Mouse (Mus musculus): ENCODE measurements around the gene Iscu.
"Not testable (repeated sequence)": the region's sequence is repeated elsewhere in the genome, so short reads cannot be mapped to it uniquely, and the experiment has no call there.

The Iscu gene

GRCm38 (mm10) chr5:113788645-113789044, 16.1 kb downstream of the Iscu start:
- no peak for DNase-seq (ENCODE audit: low spot score)

DNA sequence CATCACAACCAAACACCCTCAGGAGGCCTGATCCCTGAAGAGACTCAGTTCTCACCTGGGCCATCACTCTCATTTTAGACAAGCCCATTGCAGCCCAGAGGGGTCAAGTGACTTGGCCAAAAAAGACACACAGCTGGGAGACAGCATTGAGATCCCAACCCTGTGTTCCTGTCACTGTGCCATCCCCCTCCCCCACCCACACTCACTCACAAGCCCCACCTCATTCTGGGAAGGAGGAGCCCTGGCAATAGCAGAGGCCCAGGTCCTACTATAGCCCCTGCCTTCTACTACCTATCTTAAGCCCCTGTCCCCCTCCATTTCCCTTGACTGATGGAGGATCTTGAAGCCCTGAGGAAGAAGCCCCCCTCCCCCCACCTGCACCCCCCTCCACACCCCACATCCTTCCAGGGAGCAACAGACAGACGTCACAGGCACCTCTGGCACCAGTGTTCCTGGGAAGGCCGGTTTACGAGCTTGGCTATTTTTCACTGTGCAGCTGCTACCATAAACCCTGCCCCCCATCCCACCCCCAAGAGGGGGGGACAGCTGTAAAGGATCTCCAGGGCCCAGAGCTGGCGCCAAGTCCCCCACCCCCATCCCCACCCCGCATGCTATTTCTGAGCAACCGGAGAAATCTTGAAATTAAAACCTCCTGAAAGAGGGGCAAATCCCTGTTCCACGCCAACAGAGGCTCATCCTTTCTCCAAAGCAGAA, 16.7 kb downstream of the Iscu start:
- no peak for DNase-seq (ENCODE audit: low spot score)

DNA sequence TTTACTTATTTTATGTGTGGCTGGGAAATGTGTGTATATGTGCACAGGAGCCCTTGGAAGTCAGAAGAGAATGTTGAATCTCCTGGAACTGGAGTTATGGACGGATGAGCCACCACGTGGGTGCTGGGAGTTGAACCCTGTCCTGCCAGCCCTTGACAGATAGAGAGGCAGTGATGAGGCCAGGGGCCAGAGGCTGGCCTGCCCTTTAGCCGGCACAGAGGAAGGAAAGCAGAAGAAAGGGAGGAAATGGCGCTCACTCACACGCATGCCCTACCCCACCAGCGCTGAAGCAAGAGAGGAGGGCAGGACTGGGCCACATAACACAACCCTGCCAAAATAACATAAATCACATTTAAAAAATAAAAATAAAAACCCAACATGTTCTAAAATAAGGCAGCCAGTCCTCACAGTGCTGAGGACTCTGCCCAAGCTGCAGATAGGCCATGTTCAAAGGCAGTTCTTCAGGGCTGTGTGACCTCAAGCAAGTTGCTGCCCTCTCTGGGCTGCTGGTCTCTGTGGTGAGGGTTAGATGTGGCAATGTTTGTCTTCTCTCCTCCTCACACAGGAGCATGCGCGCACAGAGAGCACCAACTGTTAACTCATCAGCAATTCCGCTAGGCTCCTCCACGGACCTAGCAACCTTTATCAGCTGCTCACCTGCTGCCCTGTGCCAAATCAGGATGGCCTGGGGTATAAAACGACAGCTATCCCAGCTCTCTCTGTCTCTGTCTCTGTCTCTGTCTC, 18.1 kb downstream of the Iscu start:
- DNase-seq (ENCODE audit: low spot score) = no peak

GRCm38 (mm10) chr5:113791197-113792095, 18.9 kb downstream of the Iscu start:
- no peak for DNase-seq (ENCODE audit: low spot score)

GRCm38 (mm10) chr5:113796401-113797148, 24.0 kb downstream of the Iscu start:
- DNase-seq (ENCODE audit: low spot score) = no peak

DNA sequence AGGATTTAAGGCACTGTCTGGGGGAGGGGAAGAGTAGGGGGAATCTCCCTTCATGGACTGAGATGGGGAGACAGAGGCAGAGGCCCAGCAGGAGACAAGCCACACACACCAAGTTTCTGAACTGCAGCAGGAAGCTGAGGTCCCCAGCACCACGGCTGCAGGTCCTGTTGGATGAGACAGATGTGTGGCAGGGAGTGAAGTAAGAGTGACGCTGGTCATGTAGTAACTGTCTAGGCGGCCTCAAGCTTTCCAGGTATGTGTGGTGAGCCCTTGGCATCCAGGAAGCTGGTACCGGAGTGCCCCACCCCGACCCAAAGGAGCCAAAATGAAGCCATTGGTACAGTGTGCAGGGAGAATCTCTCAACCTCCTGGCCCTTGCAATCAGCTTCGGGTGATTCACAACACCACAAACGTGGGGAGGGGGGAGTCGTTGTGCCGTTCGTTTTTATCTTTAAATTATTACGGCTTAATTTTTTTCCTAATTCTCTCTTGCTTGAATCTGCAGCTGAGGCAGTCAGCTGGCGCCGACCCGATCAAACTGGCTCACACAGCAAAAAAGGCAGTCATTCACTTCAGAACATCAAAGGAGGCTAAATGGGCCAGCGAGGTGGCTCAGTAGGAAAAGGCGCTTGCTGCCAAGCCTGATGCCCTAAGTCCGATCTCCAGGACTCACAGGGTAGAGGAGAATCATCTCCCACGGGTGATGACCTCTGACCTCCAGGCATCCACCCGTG, 24.8 kb downstream of the Iscu start:
- DNase-seq (ENCODE audit: low spot score) = no peak

DNA sequence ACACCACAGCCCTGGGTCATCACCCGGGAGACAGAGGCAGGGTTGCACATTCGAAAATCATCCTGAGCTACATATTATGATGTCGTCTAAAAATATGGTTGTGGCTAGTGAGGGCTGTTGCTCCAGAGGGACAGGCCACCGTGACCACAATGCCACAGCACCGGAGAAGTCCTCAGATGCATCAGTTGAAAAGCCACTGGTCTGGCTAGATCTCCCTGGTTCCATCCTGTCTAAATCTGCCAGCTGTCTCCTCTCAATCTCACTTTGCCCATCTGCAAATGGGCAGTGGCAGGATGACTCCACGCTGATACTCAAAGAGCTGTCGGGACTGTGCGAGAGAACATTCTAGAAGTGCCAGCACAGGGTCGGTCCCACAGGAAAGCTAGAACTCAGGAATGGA, 26.0 kb downstream of the Iscu start:
- no peak for DNase-seq (ENCODE audit: low spot score)

GRCm38 (mm10) chr5:113799691-113800090, 27.1 kb downstream of the Iscu start:
- DNase-seq (ENCODE audit: low spot score) = no peak

DNA sequence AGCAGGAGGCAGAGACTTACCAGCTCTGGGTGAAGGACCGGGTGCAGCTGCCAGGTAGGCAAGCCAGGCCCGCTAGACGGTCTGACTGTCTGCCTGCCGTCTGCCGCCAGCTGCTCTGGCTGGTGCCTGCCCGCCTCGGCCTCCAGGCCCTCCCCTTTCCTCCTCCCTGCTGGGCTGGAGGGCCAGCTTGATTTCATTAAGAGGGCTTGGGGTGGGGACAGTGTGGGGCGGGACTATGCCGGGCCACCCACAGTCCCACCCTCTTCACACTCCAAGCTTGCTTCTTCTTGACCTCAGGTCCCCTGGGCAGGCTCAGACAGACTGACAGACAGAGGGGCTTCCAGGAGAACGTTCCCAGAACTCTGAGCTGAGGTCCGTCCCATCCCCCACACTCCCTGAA, 27.7 kb downstream of the Iscu start, which contains the start of gene Tmem119:
Gene Tmem119 (minus strand): TSS at position 237 of the 400 bp plus-strand sequence.
- DNase-seq (ENCODE audit: low spot score) = no peak

DNA sequence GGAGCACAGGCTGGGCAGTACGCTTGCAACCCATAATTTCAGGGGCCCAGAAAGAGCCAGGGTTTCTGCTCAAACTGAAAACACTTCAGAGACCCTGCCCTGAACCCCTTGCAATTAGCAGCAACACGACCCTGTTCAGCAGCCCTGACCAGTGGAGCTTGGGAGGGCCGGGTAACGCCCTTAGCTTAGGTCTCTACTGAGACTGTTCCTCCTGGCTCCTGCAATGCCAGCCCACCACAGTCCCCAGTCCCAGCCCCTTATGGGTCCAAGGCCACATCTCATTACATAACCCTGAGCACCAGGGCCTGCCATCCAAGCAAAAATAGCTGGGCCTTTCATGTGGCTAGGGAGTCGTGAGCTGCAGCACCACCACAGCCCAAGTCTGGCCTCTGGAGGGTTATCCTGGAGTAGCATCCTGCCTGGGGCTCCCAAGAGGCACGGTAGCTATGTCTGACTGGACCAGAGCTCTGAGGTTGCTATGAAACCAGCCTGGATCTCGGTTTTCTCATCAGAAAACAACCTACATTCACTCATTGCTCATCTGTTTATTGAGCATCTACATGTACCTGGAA, 31.9 kb downstream of the Iscu start:
- DNase-seq (ENCODE audit: low spot score) = no peak

GRCm38 (mm10) chr5:113805301-113805700, 32.8 kb downstream of the Iscu start:
- DNase-seq (ENCODE audit: low spot score) = no peak

- DNase-seq (ENCODE audit: low spot score) = no peak
Measured at GRCm38 (mm10) chr5:113806414-113806813, 33.9 kb downstream of the Iscu start.

- DNase-seq (ENCODE audit: low spot score) = no peak
Measured at GRCm38 (mm10) chr5:113807712-113808111, 35.2 kb downstream of the Iscu start.

DNA sequence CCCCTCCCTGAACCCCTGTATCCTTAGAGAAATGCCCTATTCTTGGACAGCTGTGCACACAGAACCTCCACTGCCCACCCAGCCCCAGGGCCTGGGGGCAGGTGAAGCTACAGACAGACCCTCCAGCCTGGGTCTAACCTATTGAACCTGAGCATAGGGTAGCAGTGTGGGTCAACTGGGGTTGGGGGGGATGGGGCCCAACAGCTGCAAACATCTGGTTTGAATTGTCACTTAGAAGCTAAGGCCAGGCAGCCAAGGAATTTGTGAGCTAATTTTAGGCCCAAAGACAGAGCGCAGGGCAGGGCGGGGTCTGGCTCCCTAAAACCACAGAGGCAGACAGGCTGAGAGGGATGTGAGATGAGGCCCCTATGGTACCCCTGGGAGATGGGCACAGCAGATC, 35.6 kb downstream of the Iscu start:
- DNase-seq (ENCODE audit: low spot score) = no peak

- no peak for DNase-seq (ENCODE audit: low spot score)
Measured at GRCm38 (mm10) chr5:113810111-113810510, 37.6 kb downstream of the Iscu start.

DNA sequence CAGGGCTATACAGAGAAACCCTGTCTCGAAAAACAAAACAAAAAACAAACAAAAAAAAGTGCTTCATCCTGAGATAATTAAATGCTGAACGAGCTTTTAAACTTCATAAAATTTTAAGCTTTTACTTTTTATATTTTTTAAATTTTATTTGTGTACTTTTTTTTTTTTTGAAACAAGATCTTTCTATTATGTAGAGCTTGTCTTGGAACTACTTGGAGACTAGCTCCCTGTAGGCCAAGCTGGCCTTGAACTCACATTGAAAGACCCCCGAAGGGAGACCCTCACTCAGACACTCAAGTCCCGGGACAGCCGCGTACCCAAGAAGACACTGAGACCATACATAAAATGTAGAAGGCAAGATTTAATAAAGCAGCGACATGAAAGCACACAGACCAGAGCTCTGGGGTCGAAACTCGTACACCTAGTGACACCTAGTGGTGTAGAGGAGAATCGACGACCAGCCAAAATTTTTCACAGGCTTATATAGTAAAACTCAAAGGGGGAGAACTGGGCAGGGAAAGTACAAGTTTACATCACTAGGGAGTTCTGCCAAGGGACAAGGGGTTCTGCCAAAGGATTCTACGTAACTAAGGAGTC, 39.4 kb downstream of the Iscu start:
- not testable (repeated sequence) for DNase-seq (ENCODE audit: low spot score)

GRCm38 (mm10) chr5:113812638-113813037, 40.1 kb downstream of the Iscu start:
- no peak for DNase-seq (ENCODE audit: low spot score)

DNA sequence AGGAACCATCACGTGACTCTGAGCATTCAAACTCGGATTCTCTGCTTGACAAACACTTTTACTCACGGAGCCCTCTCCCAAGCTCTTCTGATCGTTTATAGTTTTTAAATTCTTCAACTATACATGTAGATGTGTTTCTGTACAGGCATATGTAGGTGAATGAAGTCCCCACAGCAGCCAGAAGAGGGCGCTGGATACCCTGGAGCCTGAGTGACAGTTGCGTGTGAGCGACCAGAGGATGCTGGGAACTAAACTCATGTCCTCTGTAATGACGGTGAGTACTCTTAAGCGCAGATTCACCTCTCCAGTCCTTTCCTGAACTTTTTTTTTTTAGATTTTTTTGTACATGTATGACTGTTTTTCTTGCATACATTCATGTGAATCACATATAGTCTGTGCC, 41.1 kb downstream of the Iscu start:
- no peak for DNase-seq (ENCODE audit: low spot score)

DNA sequence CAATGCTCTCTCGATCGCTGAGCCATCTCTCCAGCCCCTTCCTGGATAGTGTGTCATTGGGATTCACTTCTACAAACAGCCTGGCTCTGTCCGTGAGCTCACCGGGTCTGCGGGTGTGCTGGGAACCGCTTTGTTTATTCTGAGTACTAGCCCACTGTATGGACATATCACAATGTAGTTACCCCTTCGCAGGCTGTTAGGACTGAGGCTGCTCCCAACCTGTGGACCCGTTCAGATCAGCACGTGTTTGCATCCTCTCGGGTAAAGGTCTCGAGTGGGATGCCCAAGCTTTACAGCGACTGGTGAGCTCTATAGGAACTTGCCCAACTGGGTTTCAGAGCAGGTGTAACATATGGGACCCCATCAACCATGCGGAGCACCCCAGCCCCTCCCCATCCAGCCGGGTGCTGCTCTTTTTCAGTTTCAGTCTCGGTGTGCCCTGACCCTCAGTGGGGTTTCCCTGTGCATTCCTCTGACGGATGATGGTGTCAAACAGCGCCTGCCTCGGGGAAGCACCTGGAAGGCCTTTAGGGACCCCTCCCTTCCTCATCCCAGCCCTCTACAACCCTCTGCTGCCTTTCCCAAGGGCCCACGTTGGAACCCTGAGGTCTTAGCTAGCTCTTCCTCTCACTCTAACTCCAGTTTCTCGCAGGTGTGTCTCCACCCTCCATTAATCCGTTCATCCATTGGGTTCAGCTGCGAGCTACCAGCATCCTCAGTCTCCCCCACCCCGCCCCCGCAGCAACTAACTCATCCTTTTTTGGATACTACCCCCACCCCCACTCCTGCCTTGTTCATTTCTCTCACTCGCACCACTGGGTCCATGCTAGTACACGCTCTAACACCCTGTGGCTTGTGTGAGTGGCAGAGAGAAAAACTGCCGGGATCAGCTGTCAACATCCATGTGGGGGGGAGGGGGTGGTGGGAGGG, 41.8 kb downstream of the Iscu start:
- DNase-seq (ENCODE audit: low spot score) = no peak

All from layer of hippocampus, adult 11-12 months (tissue).